Mouse (Mus musculus) cerebellum, adult 18-20 months (tissue): ENCODE data around the gene Oas1c.
A peak's percentile ranks its signal among the peaks of the same experiment; 100 is the strongest.
"Not testable (repeated sequence)": the region's sequence is repeated elsewhere in the genome, so short reads cannot be mapped to it uniquely, and the experiment has no call there.

Source experiments
- DNase-seq, 2 experiments: peaks; one replicate each; pipeline ENCODE4 v3.0.0; 2021

The Oas1c gene

GRCm38 (mm10) chr5:120811951-120812819 lies at the start of gene Oas1c:
Gene Oas1c (minus strand): TSS chr5:120812514.
- DNase-seq, result peak; percentile 76 to 87

DNA sequence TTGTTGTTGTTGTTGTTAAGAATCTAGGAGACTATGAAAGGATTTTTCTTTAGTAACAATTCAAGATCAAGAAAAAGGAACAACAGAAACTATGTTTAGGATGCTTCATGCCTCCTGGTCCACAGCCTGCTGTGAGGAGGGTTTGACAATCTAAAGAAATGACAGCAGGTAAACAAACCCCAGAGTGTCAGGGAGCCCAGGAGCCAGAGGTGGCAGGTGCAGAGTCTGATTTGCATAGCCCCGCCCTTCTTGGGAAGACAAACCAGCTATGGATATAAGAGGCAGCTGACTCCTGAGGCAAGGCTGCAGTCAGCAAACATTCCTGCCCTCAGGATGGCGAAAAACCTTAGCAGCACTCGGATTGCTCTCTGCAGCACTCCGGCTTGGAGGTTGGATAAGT lies 48.8 kb upstream of the Oas1c start, which contains the start of gene Oas1h:
Gene Oas1h, plus strand, starts transcription at position 301 of the 400 bp plus-strand sequence.
- no peak for DNase-seq

GRCm38 (mm10) chr5:120859241-120859640 lies 46.9 kb upstream of the Oas1c start:
- no peak for DNase-seq

GRCm38 (mm10) chr5:120849601-120850136 lies 37.4 kb upstream of the Oas1c start:
- DNase-seq, result peak; percentile 14 to 33

GRCm38 (mm10) chr5:120847067-120847466 lies 34.8 kb upstream of the Oas1c start, which contains the start of gene Oas1f:
Gene Oas1f (plus strand): TSS chr5:120847367.
- no peak for DNase-seq

GRCm38 (mm10) chr5:120844713-120845112 lies 32.4 kb upstream of the Oas1c start:
- DNase-seq, result peak in 1 of 2 experiments; percentile 10

DNA sequence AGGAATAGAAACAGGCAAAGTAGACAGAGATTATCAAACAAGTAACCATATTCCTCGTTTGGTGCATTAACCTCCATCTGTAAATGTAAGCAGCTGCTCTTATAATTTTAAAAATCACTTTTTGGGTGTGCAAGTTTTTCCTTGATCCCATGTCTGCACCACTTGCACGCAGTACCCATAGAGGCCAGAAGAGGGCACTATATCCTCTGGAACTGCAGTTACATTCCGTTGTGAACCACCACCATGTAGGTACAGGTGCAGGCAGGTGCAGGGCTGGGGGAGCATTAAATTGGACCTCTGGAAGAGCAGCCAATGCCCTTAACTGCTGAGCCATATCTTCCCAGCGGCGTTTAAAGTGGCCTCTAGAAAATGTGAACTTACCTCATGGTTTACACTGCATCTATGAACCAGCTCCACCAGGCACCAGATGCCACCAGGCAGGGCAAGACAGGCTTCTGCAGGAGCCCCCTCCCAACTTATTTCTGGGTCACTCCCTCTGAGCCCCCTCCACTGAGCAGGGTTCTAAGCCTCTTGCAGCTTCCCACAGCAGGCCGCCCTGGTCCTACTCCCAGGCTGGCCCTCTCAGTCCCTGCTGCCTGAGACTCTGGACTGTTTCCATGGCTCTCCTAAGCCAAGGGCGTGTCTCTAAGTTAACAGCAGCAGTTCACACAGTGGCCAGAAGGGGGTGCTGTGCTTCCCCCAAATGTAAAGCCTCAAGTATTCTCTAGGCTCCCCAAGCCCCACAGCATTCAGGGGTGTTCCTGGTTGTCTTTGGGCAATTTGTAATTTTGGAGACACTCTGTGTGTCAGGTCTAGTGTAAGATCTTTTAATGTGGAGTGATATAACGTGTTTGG lies 24.6 kb upstream of the Oas1c start:
- peak; percentile 57 to 67 for DNase-seq

- DNase-seq, result no peak
Observed at GRCm38 (mm10) chr5:120833335-120834280, 21.3 kb upstream of the Oas1c start.

DNA sequence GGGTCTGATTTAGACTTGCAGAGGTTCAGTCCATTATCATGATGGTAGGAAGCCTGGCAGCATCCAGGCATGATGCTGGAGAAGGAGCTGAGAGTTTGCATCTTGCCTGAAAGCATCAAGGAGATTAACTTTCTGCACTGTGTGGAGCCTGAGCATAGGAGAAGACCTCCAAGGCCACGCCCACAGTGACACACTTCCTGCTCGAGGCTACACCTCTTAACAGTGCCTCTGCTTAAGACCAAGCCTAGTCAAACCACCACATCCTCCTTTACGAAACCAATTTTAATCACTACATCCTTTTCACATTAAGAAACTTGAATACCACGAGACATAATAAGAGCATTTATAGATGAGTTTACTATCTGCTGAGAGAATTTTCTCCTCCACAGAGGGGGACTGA lies 18.7 kb upstream of the Oas1c start:
- no peak for DNase-seq

DNA sequence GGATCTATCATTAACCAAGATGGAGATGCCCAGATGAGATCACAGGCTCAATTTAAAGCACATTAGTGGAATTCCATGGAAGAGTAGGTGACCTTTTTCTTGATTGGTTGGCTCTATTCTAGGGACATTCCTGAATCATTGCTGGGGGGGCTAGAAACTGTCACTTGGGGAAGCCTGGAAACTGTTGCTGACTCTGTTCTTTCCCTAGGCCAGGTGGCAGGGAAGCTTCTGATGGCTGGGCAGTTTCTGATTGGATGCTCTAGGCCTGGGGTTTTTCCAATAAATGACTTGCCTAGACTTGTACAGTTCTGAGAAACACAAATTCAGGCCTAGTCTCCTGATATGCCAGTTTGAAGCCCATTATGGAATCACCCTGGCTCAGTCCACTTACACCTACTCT lies 6.7 kb upstream of the Oas1c start:
- DNase-seq, result no peak

- DNase-seq, result peak; percentile 22 to 43
Observed at GRCm38 (mm10) chr5:120815949-120816348, 3.6 kb upstream of the Oas1c start.

DNA sequence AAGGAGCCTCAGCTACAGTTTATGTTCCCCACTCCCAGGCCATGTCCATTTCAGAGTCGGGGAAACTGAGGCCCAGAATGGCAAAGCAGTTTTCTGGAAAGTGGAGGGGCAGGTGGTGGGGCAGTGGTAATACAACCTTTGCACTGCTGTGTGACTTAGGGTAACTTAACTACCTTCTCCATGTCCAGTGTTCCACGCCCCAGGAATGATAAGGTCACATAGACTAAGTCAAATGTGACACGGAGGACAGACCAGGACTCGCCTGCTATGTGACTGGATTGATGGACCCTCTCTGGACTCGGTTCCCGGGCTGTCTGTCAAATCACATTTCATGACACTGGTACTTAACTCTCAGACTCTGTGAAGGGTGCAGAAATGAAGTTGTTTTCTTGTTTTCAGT lies 709 bp upstream of the Oas1c start:
- DNase-seq, result no peak

GRCm38 (mm10) chr5:120809171-120809570 lies 3.1 kb downstream of the Oas1c start:
- DNase-seq, result no peak

GRCm38 (mm10) chr5:120806458-120806857 lies 5.9 kb downstream of the Oas1c start:
- DNase-seq, result peak; percentile 44 to 61

- no peak for DNase-seq
Observed at GRCm38 (mm10) chr5:120803596-120803995, 8.7 kb downstream of the Oas1c start.

DNA sequence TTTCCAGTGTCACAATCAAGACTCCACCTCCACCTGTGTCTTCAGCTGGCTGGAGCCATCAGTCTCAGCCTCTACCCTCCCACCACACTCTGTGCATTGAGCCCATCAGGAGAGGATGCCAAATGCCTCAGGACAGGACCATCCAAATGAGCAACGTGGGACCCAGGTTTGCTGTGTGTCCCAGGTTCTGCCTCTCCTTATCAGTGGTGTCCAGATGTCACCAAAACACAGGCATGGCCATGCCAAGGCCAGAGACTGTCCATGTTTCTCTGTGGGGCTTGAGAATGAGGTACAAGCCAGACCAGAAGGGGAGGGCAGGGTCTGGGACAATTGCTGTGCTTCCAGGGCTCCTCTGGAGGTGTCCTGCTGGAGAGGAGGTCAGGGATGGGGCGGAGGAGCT lies 13.4 kb downstream of the Oas1c start:
- DNase-seq, result not testable (repeated sequence)

GRCm38 (mm10) chr5:120798147-120798546 lies 14.2 kb downstream of the Oas1c start:
- not testable (repeated sequence) for DNase-seq

- not testable (repeated sequence) for DNase-seq
Observed at GRCm38 (mm10) chr5:120795480-120796034, 16.8 kb downstream of the Oas1c start, which contains the start of gene Oas1e. Gene Oas1e (minus strand): TSS chr5:120795530.

DNA sequence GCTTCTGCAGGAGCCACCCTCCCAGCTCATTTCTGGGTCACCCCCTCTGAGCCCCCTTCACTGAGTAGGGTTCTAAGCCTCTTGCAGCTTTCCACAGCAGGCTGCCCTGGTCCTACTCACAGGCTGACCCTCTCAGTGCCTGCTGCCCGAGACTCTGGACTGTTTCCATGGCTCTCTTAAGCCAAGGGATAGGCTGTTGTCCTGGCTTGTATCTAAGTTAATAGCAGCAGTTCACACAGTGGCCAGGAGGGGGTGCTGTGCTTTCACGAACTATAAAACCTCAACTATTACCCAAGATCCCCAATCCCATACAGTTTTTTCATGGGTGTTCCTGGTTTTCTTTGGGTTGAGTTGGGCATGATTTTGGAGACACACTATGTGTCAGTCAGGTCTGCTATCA lies 19.3 kb downstream of the Oas1c start:
- peak; percentile 36 to 57 for DNase-seq

DNA sequence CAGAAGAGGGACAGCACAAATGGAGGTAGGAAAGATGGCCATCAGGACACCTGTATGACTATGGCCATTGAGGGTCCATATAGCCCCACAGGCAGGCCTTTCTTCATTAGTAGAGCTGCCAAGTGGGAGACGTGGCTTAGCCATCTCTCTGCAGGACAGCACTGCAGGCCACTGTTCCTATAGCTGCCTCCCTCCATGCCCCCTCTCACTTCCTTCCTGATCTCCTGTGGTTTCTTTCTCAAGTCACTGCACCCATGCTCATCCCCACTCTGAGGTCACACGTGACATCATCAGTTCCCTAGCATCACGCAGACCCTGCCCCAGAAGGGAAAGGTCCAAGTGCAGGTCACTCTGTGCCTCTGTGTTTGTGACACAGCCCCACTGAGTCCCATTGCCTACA lies 25.3 kb downstream of the Oas1c start:
- DNase-seq, result no peak

DNA sequence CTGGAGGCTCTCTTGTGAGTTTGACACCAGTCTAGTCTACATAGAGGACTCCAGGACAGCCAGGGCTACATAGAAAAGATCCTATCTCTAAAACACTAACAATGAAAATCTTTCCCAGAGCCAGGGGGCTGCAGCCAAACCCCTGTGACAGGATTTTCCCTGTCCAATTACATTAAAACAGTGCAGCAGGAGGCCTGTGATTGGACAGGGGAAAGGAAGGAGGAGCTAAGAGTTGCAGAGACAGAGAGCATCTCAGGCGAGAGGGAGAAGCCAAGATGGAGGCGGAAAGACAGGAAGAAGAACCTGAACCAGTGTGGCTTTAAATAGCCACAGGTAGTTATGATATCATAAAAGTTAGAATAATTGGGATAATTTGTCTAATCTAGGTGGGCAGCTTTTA lies 29.9 kb downstream of the Oas1c start:
- no peak for DNase-seq

GRCm38 (mm10) chr5:120781646-120782045 lies 30.7 kb downstream of the Oas1c start:
- DNase-seq, result no peak
